Mouse (Mus musculus) embryonic facial prominence, embryonic 11.5 days (tissue): ENCODE results near the gene Ceacam18. TPM values are rescaled to one million over a fixed set of nuclear protein-coding genes. Genes with fewer than 3 reads are reported as not detected.
A peak's percentile ranks its signal among the peaks of the same experiment; 100 is the strongest.

ENCODE experiments used
- ATAC-seq: fragments of 200-750 bp; cut with Nextera tagmentation; replicated peaks from 2 replicates; pipeline ENCODE4 v1.8.0; 2017; ENCODE audit warnings: low read depth; ENCODE audit not compliant: insufficient number of reproducible peaks, low FRiP score, low TSS enrichment
- DNase-seq: peaks from one replicate; pipeline ENCODE4 v3.0.0-alpha.2; 2015; ENCODE audit warnings: low spot score
- H3K27ac ChIP-seq: fragments of 300-500 bp; sonication (generic); replicated peaks from 2 replicates; pipeline ENCODE4 v1.5.1; 2014; ENCODE audit warnings: mild to moderate bottlenecking, low read depth, low read length, control low read depth
- H3K27me3 ChIP-seq: fragments of 300-500 bp; sonication (generic); 2 replicates; pipeline ENCODE4 v1.6.1; 2014; ENCODE audit warnings: mild to moderate bottlenecking, low read length, moderate library complexity, mixed read lengths; ENCODE audit not compliant: control insufficient read depth, insufficient read depth
- H3K36me3 ChIP-seq: fragments of 300-500 bp; sonication (generic); replicated peaks from 2 replicates; pipeline ENCODE4 v1.6.1; 2014; ENCODE audit warnings: low read depth, mild to moderate bottlenecking, low read length, moderate library complexity, mixed read lengths; ENCODE audit not compliant: control insufficient read depth, insufficient read depth
- H3K4me1 ChIP-seq: fragments of 300-500 bp; sonication (generic); 2 replicates; pipeline ENCODE4 v1.6.1; 2014; ENCODE audit warnings: low read length, mixed read lengths; ENCODE audit not compliant: control insufficient read depth, insufficient read depth
- H3K4me2 ChIP-seq: fragments of 300-500 bp; sonication (generic); 2 replicates; pipeline ENCODE4 v1.6.1; 2014; ENCODE audit warnings: low read depth, mild to moderate bottlenecking, control low read depth, low read length, moderate library complexity
- H3K4me3 ChIP-seq: fragments of 300-500 bp; sonication (generic); 2 replicates; pipeline ENCODE4 v1.5.1; 2014; ENCODE audit warnings: low read depth, low read length, control low read depth
- H3K9ac ChIP-seq: fragments of 300-500 bp; sonication (generic); replicated peaks from 2 replicates; pipeline ENCODE4 v1.6.1; 2014; ENCODE audit warnings: mild to moderate bottlenecking, control low read depth, low read length
- H3K9me3 ChIP-seq: fragments of 300-500 bp; sonication (generic); replicated peaks from 2 replicates; pipeline ENCODE4 v1.6.1; 2016; ENCODE audit warnings: mild to moderate bottlenecking, low read length, inconsistent platforms, mixed read lengths; ENCODE audit not compliant: control insufficient read depth
- WGBS: fragments of 180-500 bp; shearing (Covaris S2); extraction: QIAGEN DNeasy Blood & Tissue Kit; methylation state at CpG from one replicate; pipeline ENCODE4 v1.1.7; 2014; 5-methylcytosine and 5-hydroxymethylcytosine counted together
- polyA plus RNA-seq: library from polyadenylated mRNA; unstranded; fragments of >200 nt; fragmentation: Nextera tagmentation; extraction: Ambion mirVana; gene quantifications from 2 replicates; pipeline ENCODE4 v1.2.1, GENCODE M21; 2014

Ceacam18 gene
- polyA plus RNA-seq, 1 experiment from 2014 or later: not detected

GRCm38 (mm10) chr7:43622927-43623326 is 11.6 kb upstream of the Ceacam18 start:
- no peaks in the 10 kb centered on the region for H3K4me1 ChIP-seq
- H3K36me3 ChIP-seq: no peaks in the 10 kb centered on the region
- H3K4me2 ChIP-seq: no peak overlapping the region
- DNase-seq: no peak
- no peak overlapping the region for H3K4me3 ChIP-seq
- ATAC-seq: no peak
- no peaks in the 10 kb centered on the region for H3K9me3 ChIP-seq
- no peak overlapping the region for H3K9ac ChIP-seq
- 82% methylated on average over 7 of the region's 7 CpGs for WGBS
- H3K27me3 ChIP-seq: no peaks in the 10 kb centered on the region
- H3K27ac ChIP-seq: no peak overlapping the region

GRCm38 (mm10) chr7:43623819-43624218 is 10.7 kb upstream of the Ceacam18 start:
- DNase-seq (peak; percentile 36), ATAC-seq (peak; percentile 56; the same call in 1 of the 2 replicates)
- Histone ChIP-seq H3K4me1 (no peaks in the 10 kb centered on the region), H3K27ac (no peak overlapping the region), H3K9me3 (no peaks in the 10 kb centered on the region), H3K4me2 (no peak overlapping the region), H3K9ac (no peak overlapping the region), H3K36me3 (no peaks in the 10 kb centered on the region), H3K27me3 (no peaks in the 10 kb centered on the region), H3K4me3 (no peak overlapping the region)
- WGBS: 13% methylated on average over 10 of the region's 10 CpGs

GRCm38 (mm10) chr7:43625065-43625464 is 9.4 kb upstream of the Ceacam18 start:
- Histone ChIP-seq H3K4me3 (no peak overlapping the region), H3K36me3 (no peaks in the 10 kb centered on the region), H3K27me3 (no peaks in the 10 kb centered on the region), H3K9ac (no peak overlapping the region), H3K27ac (no peak overlapping the region), H3K4me2 (no peak overlapping the region), H3K9me3 (no peaks in the 10 kb centered on the region), H3K4me1 (no peaks in the 10 kb centered on the region)
- 52% methylated on average over 3 of the region's 3 CpGs for WGBS
- ATAC-seq (no peak), DNase-seq (no peak)

- H3K27ac ChIP-seq: no peak overlapping the region
- H3K27me3 ChIP-seq: no peaks in the 10 kb centered on the region
- WGBS: 81% methylated on average over 8 of the region's 8 CpGs
- no peaks in the 10 kb centered on the region for H3K9me3 ChIP-seq
- H3K4me2 ChIP-seq: no peak overlapping the region
- no peak for DNase-seq
- no peak for ATAC-seq
- no peaks in the 10 kb centered on the region for H3K4me1 ChIP-seq
- H3K4me3 ChIP-seq: no peak overlapping the region
- H3K9ac ChIP-seq: no peak overlapping the region
- no peaks in the 10 kb centered on the region for H3K36me3 ChIP-seq
Measured at GRCm38 (mm10) chr7:43625794-43626422, 8.6 kb upstream of the Ceacam18 start.

- H3K27ac ChIP-seq: no peak overlapping the region
- H3K27me3 ChIP-seq: no peaks in the 10 kb centered on the region
- no peak overlapping the region for H3K4me3 ChIP-seq
- DNase-seq (no peak), ATAC-seq (no peak)
- H3K36me3 ChIP-seq: no peaks in the 10 kb centered on the region
- no peaks in the 10 kb centered on the region for H3K9me3 ChIP-seq
- H3K4me2 ChIP-seq: no peak overlapping the region
- 82% methylated on average over 4 of the region's 4 CpGs for WGBS
- H3K4me1 ChIP-seq: no peaks in the 10 kb centered on the region
- H3K9ac ChIP-seq: no peak overlapping the region
Measured at GRCm38 (mm10) chr7:43633940-43634339, 567 bp upstream of the Ceacam18 start.

- Histone ChIP-seq H3K9ac (no peak overlapping the region), H3K4me3 (no peak overlapping the region), H3K4me1 (no peaks in the 10 kb centered on the region), H3K27ac (no peak overlapping the region), H3K9me3 (no peaks in the 10 kb centered on the region), H3K4me2 (no peak overlapping the region), H3K27me3 (no peaks in the 10 kb centered on the region), H3K36me3 (no peaks in the 10 kb centered on the region)
- DNase-seq: no peak
- WGBS: 63% methylated on average over 2 of the region's 2 CpGs
- ATAC-seq: no peak
Measured at GRCm38 (mm10) chr7:43636194-43636593, 1.7 kb downstream of the Ceacam18 start.

- ATAC-seq (no peak), DNase-seq (no peak)
- no peaks in the 10 kb centered on the region for H3K9me3 ChIP-seq
- H3K4me1 ChIP-seq: no peaks in the 10 kb centered on the region
- no peaks in the 10 kb centered on the region for H3K27me3 ChIP-seq
- H3K9ac ChIP-seq: no peak overlapping the region
- H3K36me3 ChIP-seq: no peaks in the 10 kb centered on the region
- H3K4me3 ChIP-seq: no peak overlapping the region
- H3K4me2 ChIP-seq: no peak overlapping the region
- 82% methylated on average over 1 of the region's 1 CpGs for WGBS
- no peak overlapping the region for H3K27ac ChIP-seq
Measured at GRCm38 (mm10) chr7:43637118-43637517, 2.6 kb downstream of the Ceacam18 start.

- H3K4me1 ChIP-seq: no peaks in the 10 kb centered on the region
- no peak overlapping the region for H3K4me3 ChIP-seq
- H3K36me3 ChIP-seq: no peaks in the 10 kb centered on the region
- H3K27ac ChIP-seq: no peak overlapping the region
- H3K9me3 ChIP-seq: no peaks in the 10 kb centered on the region
- ATAC-seq (no peak), DNase-seq (no peak)
- no peak overlapping the region for H3K9ac ChIP-seq
- WGBS: 83% methylated on average over 5 of the region's 5 CpGs
- no peak overlapping the region for H3K4me2 ChIP-seq
- no peaks in the 10 kb centered on the region for H3K27me3 ChIP-seq
Measured at GRCm38 (mm10) chr7:43642587-43642986, 8.1 kb downstream of the Ceacam18 start.
